Mouse (Mus musculus): ENCODE results near the gene Dcdc2a. TPM values are rescaled to one million over a fixed set of nuclear protein-coding genes. Genes with fewer than 3 reads are reported as not detected.

Gene Dcdc2a
- polyA plus RNA-seq (2017; shearing (Covaris generic)) = not detected

DNA sequence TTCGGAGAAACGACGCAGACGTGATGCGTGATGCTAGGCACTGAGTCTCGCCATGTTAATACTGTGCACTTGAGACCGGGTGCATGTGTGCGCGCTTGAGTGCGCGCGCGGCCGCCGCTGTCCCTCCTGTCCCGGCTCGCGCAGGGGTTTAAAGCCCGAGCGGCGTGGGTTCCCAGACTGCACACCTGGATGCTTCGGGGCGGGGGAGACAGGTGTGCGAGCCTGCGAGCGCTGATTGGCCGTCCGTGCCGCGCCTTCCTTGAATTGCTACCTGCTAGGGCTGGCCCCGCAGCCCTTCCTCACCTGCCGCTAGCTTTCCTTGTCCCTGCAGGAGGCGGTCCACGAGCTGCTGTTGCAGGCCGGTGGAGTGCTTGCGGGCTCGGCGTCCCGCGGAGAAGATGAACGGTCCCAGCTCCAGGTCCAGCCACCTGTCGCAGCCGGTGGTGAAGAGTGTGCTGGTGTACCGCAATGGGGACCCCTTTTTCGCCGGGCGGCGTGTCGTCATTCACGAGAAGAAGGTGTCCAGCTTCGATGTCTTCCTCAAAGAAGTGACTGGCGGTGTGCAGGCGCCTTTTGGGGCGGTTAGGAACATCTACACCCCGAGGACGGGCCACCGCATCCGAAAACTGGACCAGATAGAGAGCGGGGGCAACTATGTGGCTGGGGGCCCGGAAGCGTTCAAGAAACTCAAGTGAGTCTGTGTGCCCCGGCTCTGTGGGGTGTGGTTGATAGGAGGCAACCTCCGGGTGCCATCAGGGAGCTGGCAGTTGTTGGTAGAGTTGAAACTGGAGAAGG lies at the start of gene Dcdc2a:
Gene Dcdc2a, plus strand, starts transcription at position 132 of the 795 bp plus-strand sequence.

DNA sequence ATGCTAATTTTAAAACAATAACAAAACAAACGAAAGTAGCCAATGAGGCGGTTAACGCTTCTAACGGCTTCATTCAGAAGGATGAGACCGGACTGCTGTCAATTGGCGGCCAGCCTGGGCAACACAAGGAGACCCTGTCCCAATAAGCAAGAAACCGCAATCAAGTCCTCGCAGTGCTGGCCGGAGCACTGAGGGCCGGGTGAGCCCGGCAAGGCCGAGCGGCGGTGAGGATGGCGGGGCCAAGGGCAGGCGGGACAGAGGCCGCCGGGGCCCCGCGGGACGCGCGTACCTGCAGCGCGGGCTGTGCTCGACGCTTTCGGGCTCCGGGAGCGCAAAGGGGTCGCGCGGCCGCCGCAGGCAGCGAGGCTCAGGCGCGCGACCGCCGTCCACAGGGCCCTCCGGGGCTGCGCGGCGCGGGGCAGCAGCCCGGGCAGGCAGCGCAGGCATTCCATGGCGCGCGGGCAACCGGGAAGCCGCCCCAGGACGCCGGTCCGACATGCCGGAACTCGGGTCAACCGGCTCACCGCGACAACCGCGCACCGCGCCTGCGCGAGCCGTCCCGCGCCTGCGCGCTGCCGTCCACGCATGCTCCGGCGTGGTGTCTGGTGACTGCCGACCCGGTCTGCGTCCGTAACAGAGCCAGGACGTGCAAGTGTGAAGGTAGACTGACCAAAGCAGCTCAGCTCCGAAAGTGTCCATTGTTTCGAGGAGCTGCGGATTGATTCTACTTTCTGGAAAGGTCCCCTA lies 35.8 kb upstream of the Dcdc2a start, which contains the start of gene Mrs2:
Gene Mrs2, minus strand, starts transcription at position 587 of the 747 bp plus-strand sequence.

Other genes starting within 250 kb of the Dcdc2a start
- 43.0 TPM for gene Acot13, start 224.5 kb upstream of the Dcdc2a start, polyA plus RNA-seq (2017; shearing (Covaris generic))
- gene Tdp2, start 224.3 kb upstream of the Dcdc2a start, polyA plus RNA-seq (2017; shearing (Covaris generic)) = 86.8 TPM
- 0.27 TPM for gene D130043K22Rik, start 210.9 kb upstream of the Dcdc2a start, polyA plus RNA-seq (2017; shearing (Covaris generic))
- 0.95 TPM for gene Aldh5a1, start 118.3 kb upstream of the Dcdc2a start, polyA plus RNA-seq (2017; shearing (Covaris generic))
- 0.44 TPM for gene Gpld1, start 112.9 kb upstream of the Dcdc2a start, polyA plus RNA-seq (2017; shearing (Covaris generic))
- gene Mrs2, start 35.6 kb upstream of the Dcdc2a start, polyA plus RNA-seq (2017; shearing (Covaris generic)) = 33.7 TPM
- gene Nrsn1, start 214.5 kb downstream of the Dcdc2a start, polyA plus RNA-seq (2017; shearing (Covaris generic)) = not detected